Mouse (Mus musculus) left cerebral cortex, postnatal 36 days (tissue): Measurements from ENCODE around the gene Tedc1. TPM values are rescaled to one million over a fixed set of nuclear protein-coding genes. Genes with fewer than 3 reads are reported as not detected.

Experiments used
- total RNA-seq, 2 experiments: library from RNA; stranded (reverse); gene quantifications; 2 replicates each; pipeline ENCODE4 v1.2.3; 2021

Tedc1 gene
- total RNA-seq, 2 experiments from 2014 or later, result 1.5 to 2.1 TPM

Other genes with a start within 250 kb of the Tedc1 start
- 10 to 100 TPM; 47.9 to 61.7 TPM for gene Jag2, start 226.6 kb upstream of the Tedc1 start, total RNA-seq
- gene Nudt14, start 214.3 kb upstream of the Tedc1 start, total RNA-seq, result 10 to 100 TPM; 11.0 to 12.3 TPM
- gene Btbd6, start 179.9 kb upstream of the Tedc1 start, total RNA-seq, result 10 to 100 TPM; 59.3 to 74.3 TPM
- gene Brf1, start 155.7 kb upstream of the Tedc1 start, total RNA-seq, result 10 to 100 TPM; 41.4 to 55.5 TPM
- gene Pacs2, start 141.9 kb upstream of the Tedc1 start, total RNA-seq, result 10 to 100 TPM; 70.4 to 74.2 TPM
- under 1 TPM; 0.35 to 0.52 TPM for gene Tex22, start 81.9 kb upstream of the Tedc1 start, total RNA-seq
- 10 to 100 TPM; 79.8 to 80.2 TPM for gene Mta1, start 58.1 kb upstream of the Tedc1 start, total RNA-seq
- 100 to 1,000 TPM; 154 to 164 TPM for gene Crip2, start 16.2 kb upstream of the Tedc1 start, total RNA-seq
- 10 to 100 TPM; 12.9 to 14.2 TPM for gene Crip1, start 10.1 kb upstream of the Tedc1 start, total RNA-seq
- gene Tmem121, start 29.5 kb downstream of the Tedc1 start, total RNA-seq, result 10 to 100 TPM; 24.9 to 31.1 TPM